Mouse (Mus musculus) adrenal gland, adult 8-10 months (tissue): ENCODE measurements around the gene Krt9. TPM values are rescaled to one million over a fixed set of nuclear protein-coding genes. Genes with fewer than 3 reads are reported as not detected.

Source experiments
- DNase-seq: peaks from one replicate; pipeline ENCODE4 v3.0.0; 2022
- total RNA-seq, 4 experiments: library from RNA; stranded (reverse); gene quantifications; 2 replicates each; pipeline ENCODE4 v1.2.4; 2022

Gene Krt9
- total RNA-seq, 4 experiments from 2014 or later: 0.11 TPM; not detected in 3

DNA sequence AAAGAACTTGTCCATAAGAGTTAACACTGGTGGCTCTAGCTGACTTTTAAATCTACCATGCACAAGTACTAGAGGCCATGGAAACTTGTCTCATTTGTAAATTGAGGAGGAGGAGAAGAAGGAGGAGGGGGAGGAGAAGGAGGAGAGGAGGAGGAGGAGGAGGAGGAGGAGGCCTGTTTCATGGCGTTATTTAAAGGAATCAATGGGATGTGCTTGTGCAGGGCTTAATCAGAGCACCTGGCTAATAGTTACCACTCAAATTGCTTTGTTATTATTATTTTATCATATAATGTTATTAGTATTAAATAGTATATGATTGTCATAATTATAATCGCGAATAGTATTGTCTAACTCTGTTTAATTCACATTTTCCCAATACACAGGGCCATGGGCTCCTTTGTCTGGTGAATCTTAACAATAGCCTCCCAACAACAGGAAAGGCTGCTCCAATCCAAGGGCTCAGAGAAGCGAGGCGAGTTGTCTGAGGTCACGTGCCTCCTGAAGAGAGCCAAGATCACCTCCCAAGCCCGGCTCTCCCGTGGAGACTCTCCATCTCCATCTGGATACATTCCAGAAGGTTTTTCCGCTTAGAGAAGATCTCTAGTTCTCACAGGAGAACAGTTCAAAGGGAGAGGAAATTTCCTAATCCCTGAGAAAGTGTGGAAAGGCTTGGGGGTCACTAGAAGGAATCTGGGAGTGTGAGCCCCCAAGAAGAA, 44.3 kb downstream of the Krt9 start, which contains the start of gene Krt19:
Krt19 (minus strand) TSS at position 51 of the 716 bp plus-strand sequence.
- DNase-seq: no peak

DNA sequence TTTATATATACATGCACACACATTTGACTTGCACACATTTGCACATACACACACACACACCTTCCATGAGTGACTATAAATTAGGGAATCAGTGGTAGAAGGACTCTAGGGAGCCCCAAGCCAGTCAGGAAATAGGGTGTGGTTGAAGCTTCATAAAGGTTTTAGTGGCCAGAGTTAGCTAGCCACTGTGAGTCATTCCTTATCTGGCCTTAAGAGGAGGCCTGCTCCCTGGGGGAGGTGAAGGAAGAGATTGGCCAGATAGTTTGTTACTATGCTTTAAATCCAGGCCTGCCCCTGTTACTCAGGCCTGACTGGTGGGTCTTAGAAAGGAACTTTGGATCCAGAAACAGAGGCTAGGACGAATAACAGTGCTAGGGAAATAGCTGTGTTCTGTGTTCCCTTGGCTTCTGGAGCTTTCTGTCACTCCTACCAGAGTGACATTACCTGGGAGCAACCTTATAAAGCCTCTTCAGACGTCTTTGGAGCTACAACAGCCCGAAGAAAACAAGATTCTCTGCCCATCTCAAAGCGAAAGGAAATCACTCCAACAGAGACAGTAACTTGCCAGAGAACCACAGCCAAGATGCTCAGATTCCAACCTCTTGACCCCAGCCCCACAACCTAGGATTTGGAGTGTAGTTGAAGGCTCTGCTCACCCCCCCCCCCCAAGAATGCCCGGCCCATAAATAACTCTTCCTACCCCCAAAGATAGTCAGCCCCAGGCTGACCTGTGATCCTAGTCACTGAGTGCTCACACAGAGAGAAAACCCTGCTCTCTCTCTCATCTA, 45.3 kb downstream of the Krt9 start:
- no peak for DNase-seq

DNA sequence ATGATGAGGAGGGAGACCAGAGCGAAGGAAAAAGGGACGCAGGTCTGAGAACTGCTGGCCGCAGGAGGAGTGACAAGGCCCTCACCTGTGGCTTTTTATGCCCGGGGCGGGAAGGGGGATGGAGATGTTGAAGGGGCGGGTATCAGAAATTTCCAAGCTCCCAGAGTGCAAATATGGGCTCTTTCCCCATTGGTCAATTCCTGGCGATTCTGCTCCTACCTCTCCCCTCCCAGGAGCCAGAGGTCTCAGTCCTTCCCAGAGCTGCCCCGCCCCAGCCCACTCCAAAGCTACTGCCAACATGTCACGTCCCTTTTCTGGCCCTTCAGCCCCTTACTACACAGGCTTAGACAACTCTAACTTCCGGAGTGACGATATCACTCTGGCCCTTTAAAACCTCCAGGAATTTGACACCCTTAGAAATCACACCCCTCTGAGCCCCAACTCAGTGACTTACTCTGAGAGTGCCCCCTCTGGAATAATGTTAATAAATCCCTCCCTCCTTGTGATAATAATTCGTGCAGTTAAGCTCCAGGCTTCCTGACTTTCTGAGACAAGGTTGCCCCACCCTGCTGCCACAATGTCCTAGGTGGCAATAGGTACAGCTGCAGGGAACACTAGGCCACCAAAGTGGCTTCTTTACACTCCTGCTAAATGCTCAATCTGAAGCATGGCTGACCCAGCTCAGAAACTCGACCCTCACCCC, 47.0 kb downstream of the Krt9 start:
- no peak for DNase-seq

DNA sequence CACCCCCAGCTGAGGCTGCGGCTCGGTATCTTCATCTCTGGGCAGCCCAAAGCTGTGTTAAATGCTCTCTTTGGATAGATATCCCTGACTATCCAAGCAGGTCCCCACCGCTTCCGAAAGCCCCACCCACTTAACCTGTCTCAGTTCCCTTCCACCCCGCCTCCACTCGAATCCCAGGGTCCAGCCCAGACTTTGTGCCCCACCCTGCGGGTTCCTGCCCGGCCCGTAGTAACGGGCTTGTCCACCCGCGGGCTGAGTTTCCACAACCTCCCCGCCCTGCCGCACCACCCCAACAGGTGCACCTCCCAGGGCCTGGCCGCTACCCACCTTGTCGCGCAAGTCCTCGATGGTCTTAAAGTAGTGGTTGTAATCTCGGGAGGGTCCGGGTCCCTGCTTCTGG, 47.9 kb downstream of the Krt9 start:
- DNase-seq: no peak

DNA sequence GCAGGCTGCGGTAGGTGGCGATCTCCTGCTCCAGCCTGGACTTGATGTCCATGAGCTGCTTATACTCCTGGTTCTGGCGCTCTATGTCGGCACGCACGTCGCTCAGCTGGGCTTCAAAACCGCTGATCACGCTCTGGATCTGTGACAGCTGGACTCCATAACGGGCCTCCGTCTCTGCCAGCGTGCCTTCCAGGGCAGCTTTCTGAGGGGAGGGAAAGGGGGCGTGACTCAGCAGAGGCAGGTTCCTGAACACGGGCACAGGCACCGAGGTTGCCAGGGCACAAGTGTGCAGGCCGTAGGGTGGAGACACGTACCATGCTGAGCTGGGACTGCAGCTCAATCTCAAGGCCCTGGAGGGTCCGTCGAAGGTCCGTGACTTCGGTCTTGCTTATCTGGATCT, 52.1 kb downstream of the Krt9 start:
- no peak for DNase-seq

DNA sequence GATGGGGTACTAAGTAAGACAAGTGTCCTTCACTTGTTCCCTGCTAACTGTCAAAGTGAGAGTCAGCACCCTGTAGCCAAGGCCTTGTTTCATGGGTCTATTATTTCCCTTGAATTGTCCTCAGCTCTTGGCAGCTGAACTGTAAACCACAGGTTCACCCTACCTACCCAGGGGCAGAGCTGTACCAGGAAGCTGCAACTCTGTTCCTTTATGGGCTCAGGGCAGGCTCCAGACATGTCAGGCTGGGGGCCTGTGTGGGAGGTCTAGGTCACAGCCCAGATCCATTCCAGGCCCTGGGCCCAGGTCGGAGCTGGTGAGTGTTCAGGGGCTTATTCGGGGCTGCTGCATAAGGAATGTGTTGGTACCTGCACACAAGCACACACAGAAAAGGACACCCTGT, 53.7 kb downstream of the Krt9 start:
- DNase-seq: no peak

DNA sequence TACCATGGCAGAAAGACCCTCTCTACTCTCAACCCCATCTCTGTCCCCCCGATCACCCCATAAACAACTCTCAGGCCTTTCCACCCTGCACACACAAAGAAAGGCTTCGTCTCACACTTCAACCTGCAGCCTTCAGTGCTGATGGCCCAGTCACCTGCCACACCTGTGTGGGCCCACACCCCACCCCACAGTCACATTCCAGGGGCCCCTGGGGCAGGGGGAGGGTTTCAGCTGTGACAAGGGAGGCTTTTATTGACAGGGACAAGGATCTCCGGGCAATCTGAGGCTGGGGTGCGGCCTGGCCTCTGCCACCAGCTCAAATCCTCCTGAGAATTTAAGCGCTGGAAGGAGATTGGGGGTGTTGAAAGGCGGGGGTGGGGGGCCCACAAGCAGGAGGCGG, 54.2 kb downstream of the Krt9 start:
- no peak for DNase-seq

DNA sequence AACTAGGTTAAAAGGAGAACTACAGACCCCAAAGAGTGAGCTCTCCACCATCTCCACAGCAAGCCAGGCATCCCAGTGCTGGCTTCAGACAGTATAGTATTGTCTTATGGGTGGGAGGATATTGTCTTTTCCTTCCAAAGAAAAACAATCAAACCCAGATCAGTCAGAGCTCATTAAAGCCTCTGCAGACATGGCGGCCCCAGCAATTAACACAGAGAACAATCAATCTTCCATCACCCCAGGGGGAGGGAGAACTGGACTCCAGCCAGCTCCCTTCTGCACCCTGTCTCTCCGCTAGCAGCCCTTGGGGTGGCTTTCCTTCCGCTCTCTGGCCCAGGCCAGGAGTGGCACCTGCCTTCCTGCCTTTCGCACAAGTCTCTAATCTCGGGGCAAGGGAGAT, 55.4 kb downstream of the Krt9 start:
- DNase-seq: no peak

Other genes with a start within 250 kb of the Krt9 start
- not detected for gene Krtap9-5, start 244.8 kb downstream of the Krt9 start, total RNA-seq
- gene Krtap29-1, start 214.2 kb downstream of the Krt9 start, total RNA-seq: not detected
- gene Krtap16-1, start 206.6 kb downstream of the Krt9 start, total RNA-seq: not detected
- not detected for gene Krtap17-1, start 199.3 kb downstream of the Krt9 start, total RNA-seq
- gene Krt33a, start 177.0 kb downstream of the Krt9 start, total RNA-seq: not detected
- gene Krt33b, start 163.4 kb downstream of the Krt9 start, total RNA-seq: not detected
- not detected for gene Krt34, start 151.7 kb downstream of the Krt9 start, total RNA-seq
- gene Krt31, start 142.7 kb downstream of the Krt9 start, total RNA-seq: not detected
- gene Krt32, start 105.0 kb downstream of the Krt9 start, total RNA-seq: not detected
- not detected for gene Krt35, start 97.0 kb downstream of the Krt9 start, total RNA-seq
- gene Krt36, start 87.6 kb downstream of the Krt9 start, total RNA-seq: under 1 TPM in 2 of 4 experiments, not detected in 2; 0.31 to 0.40 TPM
- not detected for gene Krt13, start 71.7 kb downstream of the Krt9 start, total RNA-seq
- gene Krt15, start 57.3 kb downstream of the Krt9 start, total RNA-seq: not detected
- 1 to 10 TPM; 1.3 to 4.2 (median 3.7) TPM for gene Krt19, start 44.6 kb downstream of the Krt9 start, total RNA-seq
- under 1 TPM in 2 of 4 experiments, not detected in 2; 0.22 to 0.27 TPM for gene Krt14, start 14.3 kb upstream of the Krt9 start, total RNA-seq
- gene Krt16, start 55.7 kb upstream of the Krt9 start, total RNA-seq: not detected
- not detected for gene Krt17, start 67.8 kb upstream of the Krt9 start, total RNA-seq
- gene Krt42, start 76.6 kb upstream of the Krt9 start, total RNA-seq: not detected
- 1,000 to 10,000 TPM in 3 of 4 experiments, 100 to 1,000 TPM in 1; 987 to 1,365 (median 1,077) TPM for gene Eif1, start 126.6 kb upstream of the Krt9 start, total RNA-seq
- gene Gast, start 141.2 kb upstream of the Krt9 start, total RNA-seq: not detected
- 100 to 1,000 TPM in 2 of 4 experiments, 10 to 100 TPM in 2; 50.2 to 117 (median 83.7) TPM for gene Hap1, start 162.9 kb upstream of the Krt9 start, total RNA-seq
- gene Jup, start 204.5 kb upstream of the Krt9 start, total RNA-seq: 100 to 1,000 TPM in 1 of 4 experiments, 10 to 100 TPM in 3; 57.5 to 101 (median 82.0) TPM
- gene P3h4, start 221.6 kb upstream of the Krt9 start, total RNA-seq: 10 to 100 TPM; 28.4 to 63.1 (median 42.6) TPM
- 10 to 100 TPM; 15.4 to 57.8 (median 31.3) TPM for gene Fkbp10, start 222.5 kb upstream of the Krt9 start, total RNA-seq
- gene Nt5c3b, start 248.6 kb upstream of the Krt9 start, total RNA-seq: 10 to 100 TPM; 49.7 to 76.8 (median 68.5) TPM
- gene Klhl10, start 248.7 kb upstream of the Krt9 start, total RNA-seq: 1 to 10 TPM in 3 of 4 experiments, under 1 TPM in 1; 0.99 to 2.3 (median 1.5) TPM